Mouse (Mus musculus): Measurements from ENCODE around the gene Slco3a1.

GRCm38 (mm10) chr7:74554041-74554561 is 479 bp downstream of the Slco3a1 start:
- TF ChIP-seq GATA1 (IDR thresholded peaks at IDR 0.05; ENCODE audit: borderline replicate concordance, low read length) (no peak), CTCF (IDR thresholded peaks at IDR 0.05; ENCODE audit: low read depth, low read length) (no peak), TAL1 (conservative IDR thresholded peaks at IDR 0.05; ENCODE audit: low read depth, low read length) (no peak), POLR2AphosphoS5 (IDR thresholded peaks at IDR 0.05; ENCODE audit: insufficient replicate concordance, low read depth, low read length) (no peak), GATA2 (IDR thresholded peaks at IDR 0.05; ENCODE audit: borderline replicate concordance, low read depth, low read length) (no peak)
